Mouse (Mus musculus) adipose tissue, adult 10 weeks (tissue): ENCODE results near the gene Sox3. TPM values are rescaled to one million over a fixed set of nuclear protein-coding genes. Genes with fewer than 3 reads are reported as not detected.

ENCODE experiments used
- polyA plus RNA-seq: library from polyadenylated mRNA; stranded (reverse); fragments of 350-450 nt; fragmentation: Illumina TruSeq; extraction: RNeasy Lipid Tissue Mini Kit (QIAGEN cat#74804); gene quantifications from one replicate; pipeline ENCODE4 v1.2.3, GENCODE M21; 2014; ENCODE audit warnings: low read depth, low replicate concordance

Sox3 gene
- polyA plus RNA-seq, result not detected

GRCm38 (mm10) chrX:60892801-60893681 lies at the start of gene Sox3:
TSS of gene Sox3 (minus strand) at chrX:60893430.

